Mouse (Mus musculus) CH12.LX (cell line): ENCODE data around the gene Fam124b. TPM values are rescaled to one million over a fixed set of nuclear protein-coding genes. Genes with fewer than 3 reads are reported as not detected.
A peak's percentile ranks its signal among the peaks of the same experiment; 100 is the strongest.

Experiments
- DNase-seq: peaks from one replicate; pipeline ENCODE4 v3.0.0-alpha.2; 2013; ENCODE audit errors: extremely low read depth
- H3K27ac ChIP-seq: 2 replicates; pipeline ENCODE4 v1.5.1; 2012; ENCODE audit warnings: low read depth, mild to moderate bottlenecking, control low read depth, moderate library complexity; ENCODE audit not compliant: insufficient read depth
- H3K27me3 ChIP-seq: replicated peaks from 2 replicates; pipeline ENCODE3; 2012; ENCODE audit warnings: inconsistent platforms
- H3K36me3 ChIP-seq, 2 experiments: replicated peaks in 1 of 2; 2 replicates each; pipeline versions ENCODE3 to v1.6.1; 2012; ENCODE audit warnings: inconsistent platforms in 1 of 2, low read length in 1 of 2, mild to moderate bottlenecking in 1 of 2, mixed read lengths in 1 of 2, moderate library complexity in 1 of 2; ENCODE audit not compliant: control insufficient read depth in 1 of 2, insufficient read depth in 1 of 2
- H3K4me1 ChIP-seq, 2 experiments: 2 replicates each; pipeline ENCODE4 v1.6.1; 2012; ENCODE audit warnings: inconsistent platforms in 1 of 2, moderate library complexity in 1 of 2; ENCODE audit not compliant: insufficient read depth in 2 of 2, control insufficient read depth in 1 of 2
- H3K4me2 ChIP-seq: 2 replicates; pipeline ENCODE4 v1.6.1; 2012; ENCODE audit warnings: low read depth, mild to moderate bottlenecking, control low read depth; ENCODE audit not compliant: poor library complexity, insufficient read depth, severe bottlenecking
- H3K4me3 ChIP-seq, 3 experiments: fragments of 150-350 bp in 1 of 3; sonication (generic) in 1 of 3; replicated peaks in 1 of 3; 2 replicates each; pipeline versions ENCODE3 to v1.5.1; 2011 to 2012; ENCODE audit warnings: low read depth in 2 of 3, low read length in 2 of 3, mild to moderate bottlenecking in 2 of 3, moderate library complexity in 2 of 3, control low read depth in 1 of 3, improper control_type of control experiment in 1 of 3, inconsistent platforms in 1 of 3, mixed read lengths in 1 of 3; ENCODE audit not compliant: poor library complexity in 1 of 3
- H3K79me2 ChIP-seq: replicated peaks from 2 replicates; pipeline ENCODE4 v1.6.1; 2012; ENCODE audit warnings: mild to moderate bottlenecking, moderate library complexity; ENCODE audit not compliant: control insufficient read depth, poor library complexity, insufficient read depth, severe bottlenecking; ENCODE audit errors: extremely low read depth
- H3K9ac ChIP-seq: 2 replicates; pipeline ENCODE4 v1.6.1; 2012; ENCODE audit warnings: low read depth, mild to moderate bottlenecking, control low read depth, moderate library complexity; ENCODE audit not compliant: insufficient read depth
- H3K9me3 ChIP-seq: replicated peaks from 2 replicates; pipeline ENCODE3; 2012; ENCODE audit warnings: low read length, inconsistent platforms, mixed read lengths
- BHLHE40 ChIP-seq: IDR thresholded peaks from 2 replicates; pipeline ENCODE4 v1.6.1; 2011; ENCODE audit warnings: mild to moderate bottlenecking, low read depth, low read length, improper control_type of control experiment
- CHD1 ChIP-seq: IDR thresholded peaks from 2 replicates; pipeline ENCODE4 v1.6.1; 2012; ENCODE audit warnings: low read depth, low read length, improper control_type of control experiment, inconsistent platforms
- CTCF ChIP-seq, 2 experiments: IDR thresholded peaks in 1 of 2; conservative IDR thresholded peaks in 1 of 2; 2 replicates each; pipeline ENCODE4 v1.5.1; 2011 to 2012; ENCODE audit warnings: low read depth in 2 of 2, low read length in 2 of 2, improper control_type of control experiment in 1 of 2, inconsistent platforms in 1 of 2, mild to moderate bottlenecking in 1 of 2, moderate library complexity in 1 of 2
- E2F4 ChIP-seq: IDR thresholded peaks from 2 replicates; pipeline ENCODE4 v1.6.1; 2011; ENCODE audit warnings: low read depth, low read length, improper control_type of control experiment; ENCODE audit not compliant: insufficient replicate concordance
- ELF1 ChIP-seq: IDR thresholded peaks from 2 replicates; pipeline ENCODE4 v1.6.1; 2014; ENCODE audit warnings: low read depth, mild to moderate bottlenecking, inconsistent platforms, low read length, improper control_type of control experiment
- EP300 ChIP-seq: IDR thresholded peaks from 2 replicates; pipeline ENCODE4 v1.6.1; 2011; ENCODE audit warnings: low read length, improper control_type of control experiment
- ETS1 ChIP-seq: conservative IDR thresholded peaks from 2 replicates; pipeline ENCODE4 v1.6.1; 2012; ENCODE audit warnings: low read depth, mild to moderate bottlenecking, inconsistent platforms, low read length, improper control_type of control experiment, moderate library complexity
- GABPA ChIP-seq: IDR thresholded peaks from 2 replicates; pipeline ENCODE4 v1.6.1; 2012; ENCODE audit warnings: low read depth, low read length, improper control_type of control experiment, inconsistent platforms; ENCODE audit not compliant: insufficient replicate concordance
- HCFC1 ChIP-seq: IDR thresholded peaks from 2 replicates; pipeline ENCODE4 v1.6.1; 2012; ENCODE audit warnings: low read depth, mild to moderate bottlenecking, inconsistent platforms, low read length, improper control_type of control experiment
- IRF4 ChIP-seq: IDR thresholded peaks from 2 replicates; pipeline ENCODE4 v1.6.1; 2014; ENCODE audit warnings: low read depth, mild to moderate bottlenecking, inconsistent platforms, low read length, improper control_type of control experiment
- JUN ChIP-seq: IDR thresholded peaks from 2 replicates; pipeline ENCODE4 v1.6.1; 2011; ENCODE audit warnings: low read depth, mild to moderate bottlenecking, low read length, improper control_type of control experiment, moderate library complexity; ENCODE audit not compliant: insufficient read depth
- JUND ChIP-seq: conservative IDR thresholded peaks from 2 replicates; pipeline ENCODE4 v1.6.1; 2011; ENCODE audit warnings: low read depth, low read length, improper control_type of control experiment
- MAFK ChIP-seq: IDR thresholded peaks from 2 replicates; pipeline ENCODE4 v1.6.1; 2011; ENCODE audit warnings: low read length, improper control_type of control experiment; ENCODE audit not compliant: insufficient replicate concordance
- MAZ ChIP-seq: IDR thresholded peaks from 2 replicates; pipeline ENCODE4 v1.6.1; 2012; ENCODE audit warnings: low read depth, mild to moderate bottlenecking, inconsistent platforms, low read length, improper control_type of control experiment, moderate library complexity
- MXI1 ChIP-seq: IDR thresholded peaks from 2 replicates; pipeline ENCODE4 v1.6.1; 2011; ENCODE audit warnings: mild to moderate bottlenecking, low read depth, low read length, improper control_type of control experiment
- MYC ChIP-seq: IDR thresholded peaks from 2 replicates; pipeline ENCODE4 v1.6.1; 2011; ENCODE audit warnings: low read depth, mild to moderate bottlenecking, improper control_type of control experiment, low read length
- NRF1 ChIP-seq: IDR thresholded peaks from 2 replicates; pipeline ENCODE4 v1.6.1; 2014; ENCODE audit warnings: low read depth, mild to moderate bottlenecking, inconsistent platforms, low read length, improper control_type of control experiment, moderate library complexity
- PAX5 ChIP-seq: IDR thresholded peaks from 2 replicates; pipeline ENCODE4 v1.6.1; 2012; ENCODE audit warnings: low read length, inconsistent platforms, mixed read lengths
- POLR2A ChIP-seq: IDR thresholded peaks from 2 replicates; pipeline ENCODE4 v1.6.1; 2011; ENCODE audit warnings: low read depth, mild to moderate bottlenecking, improper control_type of control experiment, low read length
- RAD21 ChIP-seq: IDR thresholded peaks from 2 replicates; pipeline ENCODE4 v1.6.1; 2011; ENCODE audit warnings: low read depth, mild to moderate bottlenecking, low read length, improper control_type of control experiment, moderate library complexity
- RCOR1 ChIP-seq: conservative IDR thresholded peaks from 2 replicates; pipeline ENCODE4 v1.6.1; 2012; ENCODE audit warnings: low read depth, mild to moderate bottlenecking, inconsistent platforms, low read length, improper control_type of control experiment
- SIN3A ChIP-seq: IDR thresholded peaks from 2 replicates; pipeline ENCODE4 v1.6.1; 2012; ENCODE audit warnings: low read length, improper control_type of control experiment, inconsistent platforms
- SMC3 ChIP-seq: IDR thresholded peaks from 2 replicates; pipeline ENCODE4 v1.6.1; 2011; ENCODE audit warnings: low read depth, low read length, improper control_type of control experiment
- TCF12 ChIP-seq: IDR thresholded peaks from 2 replicates; pipeline ENCODE4 v1.6.1; 2014; ENCODE audit warnings: low read depth, mild to moderate bottlenecking, inconsistent platforms, low read length, improper control_type of control experiment
- USF2 ChIP-seq: conservative IDR thresholded peaks from 2 replicates; pipeline ENCODE4 v1.6.1; 2011; ENCODE audit warnings: low read depth, low read length, improper control_type of control experiment
- ZKSCAN1 ChIP-seq: IDR thresholded peaks from 2 replicates; pipeline ENCODE4 v1.6.1; 2012; ENCODE audit warnings: low read depth, inconsistent platforms, low read length, improper control_type of control experiment, borderline replicate concordance
- dilution Hi-C: fragments of 300-500 bp; cut with MboI; formaldehyde crosslinking; loops from 2 replicates; pipeline ENCODE4 v1.14.3; 2020; ENCODE audit warnings: low sequenced_read_pairs; ENCODE audit not compliant: extremely low pct_unique_long_range_greater_than_20kb, extremely low pct_ligation_motif_present
- in situ Hi-C: fragments of 300-500 bp; cut with MboI; formaldehyde crosslinking; loops from 3 replicates; pipeline ENCODE4 v1.14.3; 2019; ENCODE audit warnings: low sequenced_read_pairs, low pct_ligation_motif_present, low pct_unique_long_range_greater_than_20kb, mixed read lengths
- polyA plus RNA-seq: library from polyadenylated mRNA; unstranded; fragments of >175 nt; gene quantifications from 2 replicates; pipeline ENCODE4 v1.2.1, GENCODE M21; 2012; ENCODE audit warnings: low read depth; ENCODE audit not compliant: insufficient read length
- total RNA-seq, 2 experiments: library from RNA; depleted of rRNA; stranded (reverse); fragments of 300-350 nt in 1 of 2; fragments of >200 nt in 1 of 2; gene quantifications; 2 replicates each; pipeline ENCODE4 v1.2.3; 2012 to 2014

The Fam124b gene
- total and polyA plus RNA-seq, 3 experiments, result 1.7 to 4.9 (median 3.4) TPM

GRCm38 (mm10) chr1:80153125-80153716, 65.1 kb downstream of the Fam124b start:
- H3K4me3 ChIP-seq, result no peak overlapping the region
- H3K4me2 ChIP-seq, result no peak overlapping the region
- H3K9ac ChIP-seq, result no peak overlapping the region
- H3K9me3 ChIP-seq, result peaks cover 2% of the 10 kb centered on the region
- in situ Hi-C loops, result no loop called here
- no peaks in the 10 kb centered on the region for H3K36me3 ChIP-seq
- no peak overlapping the region for H3K27ac ChIP-seq
- TF ChIP-seq EP300 (no peak), SIN3A (no peak), NRF1 (no peak), MAFK (no peak), GABPA (no peak), MAZ (no peak), HCFC1 (no peak), CTCF (conservative IDR thresholded peaks at IDR 0.05 in 1 of 2, IDR thresholded peaks at IDR 0.05 in 1 of 2; ENCODE audit: low read depth in 2 of 2, low read length in 2 of 2) (peak; percentile 55 to 68), JUN (no peak), RAD21 (peak; percentile 50), SMC3 (peak; percentile 29; the same call in 1 of the 2 replicates), RCOR1 (no peak), ETS1 (no peak), PAX5 (no peak), BHLHE40 (no peak), E2F4 (no peak), POLR2A (no peak)
- dilution Hi-C loops, result no loop called here
- H3K27me3 ChIP-seq, result no peaks in the 10 kb centered on the region
- H3K4me1 ChIP-seq, result no peaks in the 10 kb centered on the region
- DNase-seq, result peak; percentile 46
- H3K79me2 ChIP-seq, result no peaks in the 10 kb centered on the region

- TF ChIP-seq HCFC1 (no peak), IRF4 (no peak), CHD1 (no peak), PAX5 (no peak), EP300 (no peak), USF2 (no peak), MXI1 (no peak), POLR2A (no peak), JUN (no peak), E2F4 (no peak), BHLHE40 (no peak), MAFK (no peak), TCF12 (no peak), MYC (no peak), ZKSCAN1 (no peak), ELF1 (no peak), JUND (no peak), ETS1 (no peak), SIN3A (no peak), NRF1 (no peak)
- in situ Hi-C loops, result no loop called here
- H3K4me1 ChIP-seq, result no peaks in the 10 kb centered on the region
- H3K27me3 ChIP-seq, result no peaks in the 10 kb centered on the region
- no peak overlapping the region for H3K4me2 ChIP-seq
- no peak overlapping the region for H3K27ac ChIP-seq
- no peaks in the 10 kb centered on the region for H3K9me3 ChIP-seq
- dilution Hi-C loops, result no loop called here
- no peak overlapping the region for H3K9ac ChIP-seq
- no peaks in the 10 kb centered on the region for H3K79me2 ChIP-seq
- H3K36me3 ChIP-seq, result no peaks in the 10 kb centered on the region
- no peak for DNase-seq
- H3K4me3 ChIP-seq, result no peak overlapping the region
Observed at GRCm38 (mm10) chr1:80150681-80151080, 67.6 kb downstream of the Fam124b start.
